Comparison of ENCODE assay signal across 7 mouse cellular contexts in genomic region chrX:103623411-103623845, GRCm38 (mm10). TPM values are rescaled to one million over a fixed set of nuclear protein-coding genes. Genes with fewer than 3 reads are reported as not detected.
DNase-seq lines count a peak whose midpoint lies in the region; ATAC-seq lines count a peak whose summit lies in the region.

No protein-coding gene starts in this region.

- no peak overlapping the region for H3K27ac ChIP-seq in forebrain, embryonic 12.5 days
- H3K27ac ChIP-seq in hindbrain, embryonic 12.5 days = peak overlapping the region; percentile 48

- no peaks in the 10 kb centered on the region for H3K9me3 ChIP-seq in forebrain, embryonic 12.5 days
- no peaks in the 10 kb centered on the region for H3K9me3 ChIP-seq in hindbrain, embryonic 12.5 days (replicated peaks)

- peak overlapping the region; percentile 67 for H3K4me2 ChIP-seq in forebrain, embryonic 12.5 days
- H3K4me2 ChIP-seq in hindbrain, embryonic 12.5 days (replicated peaks) = peak overlapping the region; percentile 60

- H3K36me3 ChIP-seq in forebrain, embryonic 12.5 days (replicated peaks) = no peaks in the 10 kb centered on the region
- H3K36me3 ChIP-seq in hindbrain, embryonic 12.5 days = no peaks in the 10 kb centered on the region

- under 1% methylated on average over 27 of the region's 28 CpGs for WGBS in forebrain, embryonic 12.5 days
- WGBS in hindbrain, embryonic 12.5 days = 1% methylated on average over 27 of the region's 28 CpGs

- peak; percentile 65 for ATAC-seq in cerebellum, adult (ENCODE audit: insufficient number of reproducible peaks, low FRiP score, low TSS enrichment)
- peak; percentile 58; the same call in 1 of the 2 replicates for ATAC-seq in forebrain, embryonic 12.5 days (ENCODE audit: low FRiP score)
- ATAC-seq in hindbrain, embryonic 12.5 days (ENCODE audit: low FRiP score) = no peak; the same call in 1 of the 2 replicates
- ATAC-seq in megakaryocyte-erythroid progenitor cell, adult 5-6 weeks (replicated peaks; ENCODE audit: low FRiP score, low TSS enrichment, poor library complexity, severe bottlenecking) = peak; percentile 55

- H3K4me1 ChIP-seq in forebrain, embryonic 12.5 days = peaks cover 5% of the 10 kb centered on the region; the same call in 1 of the 2 replicates
- H3K4me1 ChIP-seq in hindbrain, embryonic 12.5 days = peaks cover 2% of the 10 kb centered on the region; the same call in 1 of the 2 replicates

- H3K9ac ChIP-seq in forebrain, embryonic 12.5 days = peak overlapping the region; percentile 70
- peak overlapping the region; percentile 59 for H3K9ac ChIP-seq in hindbrain, embryonic 12.5 days

- H3K27me3 ChIP-seq in forebrain, embryonic 12.5 days = peaks cover 5% of the 10 kb centered on the region
- H3K27me3 ChIP-seq in hindbrain, embryonic 12.5 days = peaks cover 11% of the 10 kb centered on the region

- peak overlapping the region; percentile 47 for H3K4me3 ChIP-seq in forebrain, embryonic 12.5 days (replicated peaks)
- H3K4me3 ChIP-seq in hindbrain, embryonic 12.5 days = peak overlapping the region; percentile 44

- intact Hi-C loops in left cerebral cortex, postnatal 36 days (cut with DNase I) = loop anchor here (2.0 to 10.0 kb wide), 2 partner anchors 141 to 221 kb away; no protein-coding TSS in a partner anchor

- DNase-seq in Muller cell, postnatal 12 days (ENCODE audit: inconsistent ontology term) = peak; percentile 28
- DNase-seq in left cerebral cortex, postnatal 36 days (ENCODE audit: low spot score in 2 of 2) = peak; percentile 45 to 51
- peak; percentile 34 for DNase-seq in right cerebral cortex, postnatal 25 days

RNA-seq across cellular contexts. Expression of gene Zcchc13, which starts 7.0 kb away (rescaled TPM):
- not detected in 2 replicates for polyA plus RNA-seq in forebrain, embryonic 12.5 days (2016; fragmentation: Nextera tagmentation; extraction: Ambion mirVana)
- not detected in 2 replicates for polyA plus RNA-seq in hindbrain, embryonic 12.5 days (2016; fragmentation: Nextera tagmentation; extraction: Ambion mirVana)
- total RNA-seq in left cerebral cortex, postnatal 36 days (2021) = not detected
- total RNA-seq in megakaryocyte-erythroid progenitor cell, adult 5-6 weeks (2014; fragmentation: Nextera tagmentation) = not detected in 2 replicates
- total RNA-seq in megakaryocyte-erythroid progenitor cell, adult 5-6 weeks (2017) = not detected in 2 replicates
